In the genomic region with DNA sequence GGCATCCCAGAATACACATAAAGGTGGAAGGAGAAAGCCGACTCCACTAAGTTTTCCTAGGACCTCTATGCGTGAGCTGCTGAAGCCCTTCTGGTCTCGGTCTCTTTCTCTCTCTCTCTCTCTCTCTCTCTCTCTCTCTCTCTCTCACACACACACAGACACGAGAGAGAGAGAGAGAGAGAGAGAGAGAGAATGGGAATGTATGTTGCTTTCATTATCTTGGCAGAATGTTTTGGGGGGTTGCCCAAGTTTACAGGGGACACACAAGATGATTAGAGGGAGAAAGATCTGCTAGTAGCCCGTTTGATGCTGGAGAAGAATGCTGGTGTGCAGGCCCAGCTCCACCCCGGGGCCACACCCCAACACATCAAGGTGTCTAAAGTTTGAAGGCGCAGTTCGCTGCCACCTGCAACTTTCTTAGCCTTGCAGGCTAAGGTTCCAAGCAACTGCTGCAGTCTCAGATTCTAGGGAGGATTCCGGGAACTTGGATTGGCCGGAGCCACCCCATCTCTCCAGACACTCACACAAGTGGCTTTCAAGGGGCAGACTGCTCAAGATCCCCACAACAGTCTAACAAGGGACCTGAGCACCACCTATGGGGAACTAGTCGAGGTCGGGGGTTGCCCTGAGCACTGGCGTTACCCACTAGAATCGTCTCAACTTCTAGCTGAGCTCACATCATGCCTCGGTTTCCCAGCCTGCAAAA, we compare ENCODE assay signal across 8 mouse cellular contexts. TPM values are rescaled to one million over a fixed set of nuclear protein-coding genes. Genes with fewer than 3 reads are reported as not detected.
A peak's percentile ranks its signal among the peaks of the same experiment; 100 is the strongest.
DNase-seq lines count a peak whose midpoint lies in the region; ATAC-seq and TF ChIP-seq lines count a peak whose summit lies in the region.

No protein-coding gene starts in this region.

- TF ChIP-seq EP300 in ES-Bruce4 (IDR thresholded peaks at IDR 0.05; ENCODE audit: insufficient read depth, low read depth, low read length), result no peak

- 12% methylated on average over 15 of the region's 15 CpGs for WGBS in kidney, adult 2 months
- WGBS in forebrain, embryonic 14.5 days, result 5% methylated on average over 15 of the region's 15 CpGs
- WGBS in liver, embryonic 16.5 days (ENCODE audit: insufficient replicate concordance), result 11% methylated on average over 15 of the region's 15 CpGs

- H3K4me3 ChIP-seq in kidney, adult 2 months (ENCODE audit: insufficient read depth, low read depth, low read length), result peak overlapping the region; percentile 99
- H3K4me3 ChIP-seq in ES-Bruce4 (ENCODE audit: low read depth, low read length), result peak overlapping the region; percentile 86
- peak overlapping the region; percentile 91 for H3K4me3 ChIP-seq in forebrain, embryonic 14.5 days (ENCODE audit: low read depth, low read length)
- peak overlapping the region; percentile 84 for H3K4me3 ChIP-seq in liver, embryonic 16.5 days (ENCODE audit: low read depth, low read length)

- H3K27ac ChIP-seq in kidney, adult 2 months (ENCODE audit: insufficient read depth, low read depth, low read length), result peak overlapping the region; percentile 30; the same call in 1 of the 2 replicates
- H3K27ac ChIP-seq in ES-Bruce4 (ENCODE audit: insufficient read depth, low read length), result no peak overlapping the region
- no peak overlapping the region for H3K27ac ChIP-seq in forebrain, embryonic 14.5 days (ENCODE audit: low read depth, low read length)
- H3K27ac ChIP-seq in liver, embryonic 16.5 days (ENCODE audit: low read length), result peak overlapping the region; percentile 70

- no peaks in the 10 kb centered on the region for H3K36me3 ChIP-seq in kidney, adult 2 months (ENCODE audit: control insufficient read depth, insufficient read depth, low read length)
- no peaks in the 10 kb centered on the region for H3K36me3 ChIP-seq in ES-Bruce4 (ENCODE audit: control insufficient read depth, insufficient read depth, low read length, poor library complexity, severe bottlenecking)
- peaks cover 4% of the 10 kb centered on the region; the same call in 1 of the 2 replicates for H3K36me3 ChIP-seq in forebrain, embryonic 14.5 days (ENCODE audit: control insufficient read depth, insufficient read depth, low read length)
- H3K36me3 ChIP-seq in liver, embryonic 16.5 days (ENCODE audit: control insufficient read depth, insufficient read depth), result no peaks in the 10 kb centered on the region

- H3K9ac ChIP-seq in ES-Bruce4 (ENCODE audit: low read depth, poor library complexity, severe bottlenecking), result peak overlapping the region; percentile 88
- peak overlapping the region; percentile 84 for H3K9ac ChIP-seq in forebrain, embryonic 14.5 days (ENCODE audit: low read length)
- peak overlapping the region; percentile 87 for H3K9ac ChIP-seq in liver, embryonic 16.5 days (ENCODE audit: low read depth, low read length)

- 0 out of 2 replicates have a peak, but pooled peaks cover 2% of the 10 kb centered on the region for H3K4me1 ChIP-seq in kidney, adult 2 months (ENCODE audit: control insufficient read depth, insufficient read depth, low read length)
- no peaks in the 10 kb centered on the region for H3K4me1 ChIP-seq in ES-Bruce4 (ENCODE audit: control insufficient read depth, insufficient read depth, low read length)
- H3K4me1 ChIP-seq in forebrain, embryonic 14.5 days (ENCODE audit: control insufficient read depth, insufficient read depth, low read length), result peaks cover 12% of the 10 kb centered on the region; the same call in 1 of the 2 replicates
- H3K4me1 ChIP-seq in liver, embryonic 16.5 days (ENCODE audit: control insufficient read depth, low read depth, low read length), result peaks cover 40% of the 10 kb centered on the region

- DNase-seq in kidney, adult 2 months, result no peak
- DNase-seq in kidney, adult 9 months, result no peak
- DNase-seq in forebrain, embryonic 14.5 days (ENCODE audit: low spot score), result no peak
- peak; percentile 43 to 57 for DNase-seq in thymus, postnatal 36 days
- DNase-seq in left cerebral cortex, postnatal 14 days (ENCODE audit: low spot score in 2 of 2), result no peak
- DNase-seq in cerebellum, postnatal 25 days, result no peak

- no peak for TF ChIP-seq POLR2A in kidney, adult 2 months (IDR thresholded peaks at IDR 0.05; ENCODE audit: low read depth, low read length)
- no peak for TF ChIP-seq POLR2A in ES-Bruce4 (IDR thresholded peaks at IDR 0.05; ENCODE audit: insufficient read depth, low read length)

- no peaks in the 10 kb centered on the region for H3K9me3 ChIP-seq in ES-Bruce4 (replicated peaks; ENCODE audit: control insufficient read depth, insufficient read depth, low read length, poor library complexity, severe bottlenecking)
- H3K9me3 ChIP-seq in forebrain, embryonic 14.5 days (replicated peaks; ENCODE audit: control insufficient read depth, low read length), result no peaks in the 10 kb centered on the region
- H3K9me3 ChIP-seq in liver, embryonic 16.5 days (replicated peaks; ENCODE audit: control insufficient read depth, low read length), result no peaks in the 10 kb centered on the region

- no peak for ATAC-seq in forebrain, embryonic 14.5 days
- no peak for ATAC-seq in liver, embryonic 16.5 days (ENCODE audit: low read depth)

- peak overlapping the region; percentile 78 for H3K4me2 ChIP-seq in forebrain, embryonic 14.5 days (ENCODE audit: low read length)
- peak overlapping the region; percentile 91 for H3K4me2 ChIP-seq in liver, embryonic 16.5 days (ENCODE audit: low read depth, low read length)

- no peak for TF ChIP-seq CTCF in kidney, adult 2 months (conservative IDR thresholded peaks at IDR 0.05; ENCODE audit: insufficient read depth, insufficient read length, low read depth, low read length)
- TF ChIP-seq CTCF in ES-Bruce4 (IDR thresholded peaks at IDR 0.05; ENCODE audit: low read depth, low read length), result no peak

- intact Hi-C loops in left cerebral cortex, postnatal 14 days (cut with DNase I), result loop anchor here (1.0 to 2.0 kb wide), 4 partner anchors 29 to 92 kb away; no protein-coding TSS in a partner anchor

- no peaks in the 10 kb centered on the region for H3K27me3 ChIP-seq in kidney, adult 2 months (replicated peaks; ENCODE audit: control insufficient read depth, insufficient read depth, low read length)
- H3K27me3 ChIP-seq in ES-Bruce4 (ENCODE audit: control insufficient read depth, insufficient read depth, low read length, poor library complexity, severe bottlenecking), result no peaks in the 10 kb centered on the region
- H3K27me3 ChIP-seq in forebrain, embryonic 14.5 days (replicated peaks; ENCODE audit: control insufficient read depth, insufficient read depth, low read length), result peaks cover 29% of the 10 kb centered on the region
- H3K27me3 ChIP-seq in liver, embryonic 16.5 days (ENCODE audit: control insufficient read depth, insufficient read depth, low read depth, low read length), result peaks cover 25% of the 10 kb centered on the region

RNA-seq across cellular contexts. Expression of a gene that starts 0.9 kb away (rescaled TPM):
- polyA plus RNA-seq in kidney, adult 2 months (2012; rRNA removed), result 6.7 and 8.1 TPM in 2 replicates
- 31.1 and 36.5 TPM in 2 replicates for polyA plus RNA-seq in ES-Bruce4 (2011; ENCODE audit: insufficient read depth, insufficient read length, low read depth, missing spikeins)
- polyA plus RNA-seq in forebrain, embryonic 14.5 days (2014; fragmentation: Nextera tagmentation; extraction: Ambion mirVana), result 1.1 and 2.3 TPM in 2 replicates
- 5.1 and 5.8 TPM in 2 replicates for polyA plus RNA-seq in liver, embryonic 16.5 days (2015; fragmentation: Nextera tagmentation; extraction: Ambion mirVana)
- 1 to 10 TPM; 5.4 to 7.0 TPM for total RNA-seq in left cerebral cortex, postnatal 14 days (2021)

RNA-seq across cellular contexts. Expression of a gene that starts 4.9 kb away (rescaled TPM):
- polyA plus RNA-seq in kidney, adult 2 months (2012; rRNA removed), result 146 and 154 TPM in 2 replicates
- 49.4 and 56.5 TPM in 2 replicates for polyA plus RNA-seq in ES-Bruce4 (2011; ENCODE audit: insufficient read depth, insufficient read length, low read depth, missing spikeins)
- polyA plus RNA-seq in forebrain, embryonic 14.5 days (2014; fragmentation: Nextera tagmentation; extraction: Ambion mirVana), result 175 and 197 TPM in 2 replicates
- 47.1 and 49.3 TPM in 2 replicates for polyA plus RNA-seq in liver, embryonic 16.5 days (2015; fragmentation: Nextera tagmentation; extraction: Ambion mirVana)
- total RNA-seq in left cerebral cortex, postnatal 14 days (2021), result 100 to 1,000 TPM; 438 to 440 TPM

RNA-seq across cellular contexts. Expression of a gene that starts 9.2 kb away (rescaled TPM):
- polyA plus RNA-seq in kidney, adult 2 months (2012; rRNA removed), result 5.6 and 9.2 TPM in 2 replicates
- 0.25 and 1.2 TPM in 2 replicates for polyA plus RNA-seq in ES-Bruce4 (2011; ENCODE audit: insufficient read depth, insufficient read length, low read depth, missing spikeins)
- polyA plus RNA-seq in forebrain, embryonic 14.5 days (2014; fragmentation: Nextera tagmentation; extraction: Ambion mirVana), result 1.6 and 1.8 TPM in 2 replicates
- polyA plus RNA-seq in liver, embryonic 16.5 days (2015; fragmentation: Nextera tagmentation; extraction: Ambion mirVana), result 0.18 and 0.20 TPM in 2 replicates
- total RNA-seq in left cerebral cortex, postnatal 14 days (2021), result 1 to 10 TPM; 5.7 to 7.6 TPM

RNA-seq across cellular contexts. Expression of a gene that starts 15.3 kb away (rescaled TPM):
- not detected in 2 replicates for polyA plus RNA-seq in kidney, adult 2 months (2012; rRNA removed)
- polyA plus RNA-seq in ES-Bruce4 (2011; ENCODE audit: insufficient read depth, insufficient read length, low read depth, missing spikeins), result not detected in 2 replicates
- polyA plus RNA-seq in forebrain, embryonic 14.5 days (2014; fragmentation: Nextera tagmentation; extraction: Ambion mirVana), result 6.0 and 21.9 TPM in 2 replicates
- polyA plus RNA-seq in liver, embryonic 16.5 days (2015; fragmentation: Nextera tagmentation; extraction: Ambion mirVana), result 2.5 TPM in 1 of 2 replicates, not detected in the other
- not detected for total RNA-seq in left cerebral cortex, postnatal 14 days (2021)

RNA-seq across cellular contexts. Expression of a gene that starts 17.2 kb away (rescaled TPM):
- polyA plus RNA-seq in kidney, adult 2 months (2012; rRNA removed), result 57.1 and 75.4 TPM in 2 replicates
- polyA plus RNA-seq in ES-Bruce4 (2011; ENCODE audit: insufficient read depth, insufficient read length, low read depth, missing spikeins), result 17.4 and 17.5 TPM in 2 replicates
- 40.5 and 47.6 TPM in 2 replicates for polyA plus RNA-seq in forebrain, embryonic 14.5 days (2014; fragmentation: Nextera tagmentation; extraction: Ambion mirVana)
- polyA plus RNA-seq in liver, embryonic 16.5 days (2015; fragmentation: Nextera tagmentation; extraction: Ambion mirVana), result 14.7 and 15.3 TPM in 2 replicates
- total RNA-seq in left cerebral cortex, postnatal 14 days (2021), result 10 to 100 TPM; 55.0 to 66.5 TPM

Comparison
In these comparisons a context has a peak if more than half of its experiments do, and no peak if none do; other contexts are left out.
1. DNase-seq: peak in thymus, postnatal 36 days (2 of 2); none in kidney, adult 2 months (single experiment), kidney, adult 9 months (single experiment), forebrain, embryonic 14.5 days (single experiment), left cerebral cortex, postnatal 14 days (0 of 2) and cerebellum, postnatal 25 days (0 of 2).
2. H3K27ac ChIP-seq: peak in kidney, adult 2 months (single experiment) and liver, embryonic 16.5 days (single experiment); none in ES-Bruce4 (single experiment) and forebrain, embryonic 14.5 days (single experiment).
3. Peak in every context shown above with its lines, with median percentiles within 50 percentile points of each other: H3K4me3 ChIP-seq and H3K9ac ChIP-seq.